Mouse (Mus musculus) CH12.LX (cell line): Measurements from ENCODE around the gene Il6st. TPM values are rescaled to one million over a fixed set of nuclear protein-coding genes. Genes with fewer than 3 reads are reported as not detected.

ENCODE experiments used
- DNase-seq: peaks from one replicate; pipeline ENCODE4 v3.0.0-alpha.2; 2013; ENCODE audit errors: extremely low read depth
- H3K27ac ChIP-seq: 2 replicates; pipeline ENCODE4 v1.5.1; 2012; ENCODE audit warnings: low read depth, mild to moderate bottlenecking, control low read depth, moderate library complexity; ENCODE audit not compliant: insufficient read depth
- H3K27me3 ChIP-seq: replicated peaks from 2 replicates; pipeline ENCODE3; 2012; ENCODE audit warnings: inconsistent platforms
- H3K36me3 ChIP-seq, 2 experiments: replicated peaks in 1 of 2; 2 replicates each; pipeline versions ENCODE3 to v1.6.1; 2012; ENCODE audit warnings: inconsistent platforms in 1 of 2, low read length in 1 of 2, mild to moderate bottlenecking in 1 of 2, mixed read lengths in 1 of 2, moderate library complexity in 1 of 2; ENCODE audit not compliant: control insufficient read depth in 1 of 2, insufficient read depth in 1 of 2
- H3K4me1 ChIP-seq, 2 experiments: 2 replicates each; pipeline ENCODE4 v1.6.1; 2012; ENCODE audit warnings: inconsistent platforms in 1 of 2, moderate library complexity in 1 of 2; ENCODE audit not compliant: insufficient read depth in 2 of 2, control insufficient read depth in 1 of 2
- H3K4me2 ChIP-seq: 2 replicates; pipeline ENCODE4 v1.6.1; 2012; ENCODE audit warnings: low read depth, mild to moderate bottlenecking, control low read depth; ENCODE audit not compliant: poor library complexity, insufficient read depth, severe bottlenecking
- H3K4me3 ChIP-seq, 3 experiments: fragments of 150-350 bp in 1 of 3; sonication (generic) in 1 of 3; replicated peaks in 1 of 3; 2 replicates each; pipeline versions ENCODE3 to v1.5.1; 2011 to 2012; ENCODE audit warnings: low read depth in 2 of 3, low read length in 2 of 3, mild to moderate bottlenecking in 2 of 3, moderate library complexity in 2 of 3, control low read depth in 1 of 3, improper control_type of control experiment in 1 of 3, inconsistent platforms in 1 of 3, mixed read lengths in 1 of 3; ENCODE audit not compliant: poor library complexity in 1 of 3
- H3K79me2 ChIP-seq: replicated peaks from 2 replicates; pipeline ENCODE4 v1.6.1; 2012; ENCODE audit warnings: mild to moderate bottlenecking, moderate library complexity; ENCODE audit not compliant: control insufficient read depth, poor library complexity, insufficient read depth, severe bottlenecking; ENCODE audit errors: extremely low read depth
- H3K9ac ChIP-seq: 2 replicates; pipeline ENCODE4 v1.6.1; 2012; ENCODE audit warnings: low read depth, mild to moderate bottlenecking, control low read depth, moderate library complexity; ENCODE audit not compliant: insufficient read depth
- H3K9me3 ChIP-seq: replicated peaks from 2 replicates; pipeline ENCODE3; 2012; ENCODE audit warnings: low read length, inconsistent platforms, mixed read lengths
- BHLHE40 ChIP-seq: IDR thresholded peaks from 2 replicates; pipeline ENCODE4 v1.6.1; 2011; ENCODE audit warnings: mild to moderate bottlenecking, low read depth, low read length, improper control_type of control experiment
- CHD2 ChIP-seq: IDR thresholded peaks from 2 replicates; pipeline ENCODE4 v1.6.1; 2011; ENCODE audit warnings: low read length, improper control_type of control experiment
- EP300 ChIP-seq: IDR thresholded peaks from 2 replicates; pipeline ENCODE4 v1.6.1; 2011; ENCODE audit warnings: low read length, improper control_type of control experiment
- HCFC1 ChIP-seq: IDR thresholded peaks from 2 replicates; pipeline ENCODE4 v1.6.1; 2012; ENCODE audit warnings: low read depth, mild to moderate bottlenecking, inconsistent platforms, low read length, improper control_type of control experiment
- JUN ChIP-seq: IDR thresholded peaks from 2 replicates; pipeline ENCODE4 v1.6.1; 2011; ENCODE audit warnings: low read depth, mild to moderate bottlenecking, low read length, improper control_type of control experiment, moderate library complexity; ENCODE audit not compliant: insufficient read depth
- JUND ChIP-seq: conservative IDR thresholded peaks from 2 replicates; pipeline ENCODE4 v1.6.1; 2011; ENCODE audit warnings: low read depth, low read length, improper control_type of control experiment
- MAFK ChIP-seq: IDR thresholded peaks from 2 replicates; pipeline ENCODE4 v1.6.1; 2011; ENCODE audit warnings: low read length, improper control_type of control experiment; ENCODE audit not compliant: insufficient replicate concordance
- MAX ChIP-seq: IDR thresholded peaks from 2 replicates; pipeline ENCODE4 v1.6.1; 2011; ENCODE audit warnings: low read length, improper control_type of control experiment
- MAZ ChIP-seq: IDR thresholded peaks from 2 replicates; pipeline ENCODE4 v1.6.1; 2012; ENCODE audit warnings: low read depth, mild to moderate bottlenecking, inconsistent platforms, low read length, improper control_type of control experiment, moderate library complexity
- MXI1 ChIP-seq: IDR thresholded peaks from 2 replicates; pipeline ENCODE4 v1.6.1; 2011; ENCODE audit warnings: mild to moderate bottlenecking, low read depth, low read length, improper control_type of control experiment
- NELFE ChIP-seq: IDR thresholded peaks from 2 replicates; pipeline ENCODE4 v1.6.1; 2011; ENCODE audit warnings: low read depth, low read length, improper control_type of control experiment
- NRF1 ChIP-seq: IDR thresholded peaks from 2 replicates; pipeline ENCODE4 v1.6.1; 2014; ENCODE audit warnings: low read depth, mild to moderate bottlenecking, inconsistent platforms, low read length, improper control_type of control experiment, moderate library complexity
- PAX5 ChIP-seq: IDR thresholded peaks from 2 replicates; pipeline ENCODE4 v1.6.1; 2012; ENCODE audit warnings: low read length, inconsistent platforms, mixed read lengths
- POLR2A ChIP-seq: IDR thresholded peaks from 2 replicates; pipeline ENCODE4 v1.6.1; 2011; ENCODE audit warnings: low read depth, mild to moderate bottlenecking, improper control_type of control experiment, low read length
- RAD21 ChIP-seq: IDR thresholded peaks from 2 replicates; pipeline ENCODE4 v1.6.1; 2011; ENCODE audit warnings: low read depth, mild to moderate bottlenecking, low read length, improper control_type of control experiment, moderate library complexity
- RCOR1 ChIP-seq: conservative IDR thresholded peaks from 2 replicates; pipeline ENCODE4 v1.6.1; 2012; ENCODE audit warnings: low read depth, mild to moderate bottlenecking, inconsistent platforms, low read length, improper control_type of control experiment
- SIN3A ChIP-seq: IDR thresholded peaks from 2 replicates; pipeline ENCODE4 v1.6.1; 2012; ENCODE audit warnings: low read length, improper control_type of control experiment, inconsistent platforms
- UBTF ChIP-seq: IDR thresholded peaks from 2 replicates; pipeline ENCODE4 v1.6.1; 2012; ENCODE audit warnings: low read depth, mild to moderate bottlenecking, inconsistent platforms, low read length, improper control_type of control experiment, moderate library complexity
- USF1 ChIP-seq: IDR thresholded peaks from 2 replicates; pipeline ENCODE4 v1.6.1; 2014; ENCODE audit warnings: low read depth, mild to moderate bottlenecking, inconsistent platforms, low read length, improper control_type of control experiment
- USF2 ChIP-seq: conservative IDR thresholded peaks from 2 replicates; pipeline ENCODE4 v1.6.1; 2011; ENCODE audit warnings: low read depth, low read length, improper control_type of control experiment
- ZKSCAN1 ChIP-seq: IDR thresholded peaks from 2 replicates; pipeline ENCODE4 v1.6.1; 2012; ENCODE audit warnings: low read depth, inconsistent platforms, low read length, improper control_type of control experiment, borderline replicate concordance
- ZMIZ1 ChIP-seq: IDR thresholded peaks from 2 replicates; pipeline ENCODE4 v1.6.1; 2012; ENCODE audit warnings: low read depth, mild to moderate bottlenecking, inconsistent platforms, low read length, improper control_type of control experiment
- dilution Hi-C: fragments of 300-500 bp; cut with MboI; formaldehyde crosslinking; loops from 2 replicates; pipeline ENCODE4 v1.14.3; 2020; ENCODE audit warnings: low sequenced_read_pairs; ENCODE audit not compliant: extremely low pct_unique_long_range_greater_than_20kb, extremely low pct_ligation_motif_present
- in situ Hi-C: fragments of 300-500 bp; cut with MboI; formaldehyde crosslinking; loops from 3 replicates; pipeline ENCODE4 v1.14.3; 2019; ENCODE audit warnings: low sequenced_read_pairs, low pct_ligation_motif_present, low pct_unique_long_range_greater_than_20kb, mixed read lengths
- polyA plus RNA-seq: library from polyadenylated mRNA; unstranded; fragments of >175 nt; gene quantifications from 2 replicates; pipeline ENCODE4 v1.2.1, GENCODE M21; 2012; ENCODE audit warnings: low read depth; ENCODE audit not compliant: insufficient read length
- total RNA-seq, 2 experiments: library from RNA; depleted of rRNA; stranded (reverse); fragments of 300-350 nt in 1 of 2; fragments of >200 nt in 1 of 2; gene quantifications; 2 replicates each; pipeline ENCODE4 v1.2.3; 2012 to 2014

The Il6st gene
- total and polyA plus RNA-seq, 3 experiments = 3.5 to 7.6 (median 5.7) TPM

GRCm38 (mm10) chr13:112492285-112492678 is 28.4 kb downstream of the Il6st start:
- in situ Hi-C loops = no loop called here

GRCm38 (mm10) chr13:112494590-112494989 is 30.7 kb downstream of the Il6st start:
- no peaks in the 10 kb centered on the region for H3K79me2 ChIP-seq
- H3K4me2 ChIP-seq = no peak overlapping the region
- in situ Hi-C loops = no loop called here
- no peaks in the 10 kb centered on the region for H3K9me3 ChIP-seq
- dilution Hi-C loops = no loop called here
- peaks cover 54 to 87% of the 10 kb centered on the region in 2 experiments for H3K36me3 ChIP-seq
- TF ChIP-seq ZMIZ1 = no peak
- TF ChIP-seq MAZ = no peak
- no peak for TF ChIP-seq JUND
- no peak for TF ChIP-seq EP300
- TF ChIP-seq POLR2A = no peak
- no peak for TF ChIP-seq NELFE
- no peak for TF ChIP-seq RAD21
- TF ChIP-seq MAFK = no peak
- TF ChIP-seq HCFC1 = no peak
- no peak for TF ChIP-seq RCOR1
- no peak for TF ChIP-seq CHD2
- no peak for TF ChIP-seq JUN
- no peak for TF ChIP-seq ZKSCAN1
- DNase-seq = no peak
- no peak overlapping the region for H3K9ac ChIP-seq
- no peaks in the 10 kb centered on the region for H3K4me1 ChIP-seq
- H3K27me3 ChIP-seq = no peaks in the 10 kb centered on the region
- no peak overlapping the region for H3K4me3 ChIP-seq
- H3K27ac ChIP-seq = no peak overlapping the region

More at GRCm38 (mm10) chr13:112492285-112492678, 28.4 kb downstream of the Il6st start:
- no peaks in the 10 kb centered on the region for H3K9me3 ChIP-seq
- no peak for DNase-seq
- dilution Hi-C loops = no loop called here
- H3K4me3 ChIP-seq = no peak overlapping the region
- no peaks in the 10 kb centered on the region for H3K4me1 ChIP-seq
- no peak overlapping the region for H3K4me2 ChIP-seq
- no peaks in the 10 kb centered on the region for H3K79me2 ChIP-seq
- no peak overlapping the region for H3K9ac ChIP-seq
- no peaks in the 10 kb centered on the region for H3K27me3 ChIP-seq
- TF ChIP-seq UBTF (no peak), SIN3A (no peak), NRF1 (no peak), USF1 (no peak), MXI1 (no peak), CHD2 (no peak), MAZ (no peak), MAFK (no peak), PAX5 (no peak), USF2 (no peak), BHLHE40 (no peak), MAX (no peak)
- H3K27ac ChIP-seq = no peak overlapping the region
- H3K36me3 ChIP-seq = peaks cover 43 to 82% of the 10 kb centered on the region in 2 experiments
